Mouse (Mus musculus) forebrain, embryonic 16.5 days (tissue): ENCODE data around the gene Ikzf4. TPM values are rescaled to one million over a fixed set of nuclear protein-coding genes. Genes with fewer than 3 reads are reported as not detected.

ENCODE experiments used
- ATAC-seq: fragments of 200-750 bp; cut with Nextera tagmentation; 2 replicates; pipeline ENCODE4 v1.8.0; 2017; ENCODE audit warnings: mild to moderate bottlenecking, moderate library complexity
- H3K27ac ChIP-seq: fragments of 300-500 bp; sonication (generic); 2 replicates; pipeline ENCODE4 v1.5.1; 2014; ENCODE audit warnings: low read length, control low read depth
- H3K27me3 ChIP-seq: fragments of 300-500 bp; sonication (generic); replicated peaks from 2 replicates; pipeline ENCODE4 v1.6.1; 2014; ENCODE audit warnings: low read length; ENCODE audit not compliant: control insufficient read depth, insufficient read depth
- H3K36me3 ChIP-seq: fragments of 300-500 bp; sonication (generic); 2 replicates; pipeline ENCODE4 v1.6.1; 2014; ENCODE audit not compliant: control insufficient read depth, insufficient read depth
- H3K4me1 ChIP-seq: fragments of 300-500 bp; sonication (generic); replicated peaks from 2 replicates; pipeline ENCODE4 v1.6.1; 2014; ENCODE audit warnings: low read length; ENCODE audit not compliant: control insufficient read depth, insufficient read depth
- H3K4me2 ChIP-seq: fragments of 300-500 bp; sonication (generic); 2 replicates; pipeline ENCODE4 v1.6.1; 2014; ENCODE audit warnings: mild to moderate bottlenecking, low read length, control low read depth
- H3K4me3 ChIP-seq: fragments of 300-500 bp; sonication (generic); replicated peaks from 2 replicates; pipeline ENCODE4 v1.5.1; 2014; ENCODE audit warnings: mild to moderate bottlenecking, low read length, control low read depth
- H3K9ac ChIP-seq: fragments of 300-500 bp; sonication (generic); replicated peaks from 2 replicates; pipeline ENCODE4 v1.6.1; 2014; ENCODE audit warnings: low read depth, low read length, control low read depth
- H3K9me3 ChIP-seq: fragments of 300-500 bp; sonication (generic); 2 replicates; pipeline ENCODE4 v1.6.1; 2016; ENCODE audit warnings: low read length; ENCODE audit not compliant: control insufficient read depth
- WGBS: fragments of 180-500 bp; shearing (Covaris S2); extraction: QIAGEN DNeasy Blood & Tissue Kit; methylation state at CpG from one replicate; pipeline ENCODE4 v1.1.7; 2014; 5-methylcytosine and 5-hydroxymethylcytosine counted together
- polyA plus RNA-seq: library from polyadenylated mRNA; unstranded; fragments of >200 nt; fragmentation: Nextera tagmentation; extraction: Ambion mirVana; gene quantifications from 2 replicates; pipeline ENCODE4 v1.2.1, GENCODE M21; 2015

Ikzf4 gene
- polyA plus RNA-seq, 1 experiment from 2014 or later = 15.6 TPM

GRCm38 (mm10) chr10:128664808-128665207 is 19.0 kb upstream of the Ikzf4 start:
- ATAC-seq = no peak
- Histone ChIP-seq H3K27me3 (no peaks in the 10 kb centered on the region), H3K36me3 (no peaks in the 10 kb centered on the region), H3K4me3 (no peak overlapping the region), H3K27ac (no peak overlapping the region), H3K9me3 (no peaks in the 10 kb centered on the region), H3K9ac (no peak overlapping the region), H3K4me2 (no peak overlapping the region), H3K4me1 (peaks cover 8% of the 10 kb centered on the region)
- 84% methylated on average over 3 of the region's 3 CpGs for WGBS

DNA sequence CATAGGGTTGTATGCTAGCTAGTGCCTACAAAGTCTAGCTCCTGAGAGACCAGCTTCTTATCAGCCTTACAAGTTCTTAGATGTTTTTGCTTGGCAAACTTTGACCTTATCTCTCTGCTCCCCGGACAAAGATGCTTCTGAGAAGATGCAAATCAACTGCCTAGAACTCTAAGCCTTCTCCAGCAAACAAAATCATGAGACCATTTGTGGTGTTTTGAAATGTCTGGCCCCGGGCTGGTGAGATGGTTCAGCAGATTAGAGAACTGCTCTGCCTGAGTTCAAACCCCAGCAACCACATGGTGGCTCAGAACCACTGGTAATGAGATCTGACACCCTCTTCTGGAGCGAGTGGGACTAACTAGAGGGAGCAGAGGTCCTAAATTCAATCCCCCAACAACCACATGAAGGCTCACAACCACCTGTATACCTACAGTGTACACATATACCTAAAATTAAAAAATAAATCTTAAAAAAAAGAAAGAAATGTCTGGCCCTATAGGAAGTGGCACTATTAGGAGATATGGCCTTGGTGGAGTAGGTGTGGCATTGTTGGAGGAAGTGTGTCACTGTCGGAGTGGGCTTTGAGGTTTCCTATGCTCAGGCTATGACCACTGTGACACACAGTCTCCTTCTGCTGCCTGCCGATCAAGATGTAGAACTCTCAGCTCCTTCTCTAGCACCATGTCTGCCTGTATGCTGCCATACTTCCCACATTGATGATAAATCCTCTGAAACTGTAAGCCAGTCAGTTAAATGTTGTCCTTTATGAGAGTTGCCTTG is 17.8 kb upstream of the Ikzf4 start:
- H3K27me3 ChIP-seq = no peaks in the 10 kb centered on the region
- ATAC-seq = no peak
- whole genome bisulfite sequencing = 68% methylated on average over 5 of the region's 5 CpGs

DNA sequence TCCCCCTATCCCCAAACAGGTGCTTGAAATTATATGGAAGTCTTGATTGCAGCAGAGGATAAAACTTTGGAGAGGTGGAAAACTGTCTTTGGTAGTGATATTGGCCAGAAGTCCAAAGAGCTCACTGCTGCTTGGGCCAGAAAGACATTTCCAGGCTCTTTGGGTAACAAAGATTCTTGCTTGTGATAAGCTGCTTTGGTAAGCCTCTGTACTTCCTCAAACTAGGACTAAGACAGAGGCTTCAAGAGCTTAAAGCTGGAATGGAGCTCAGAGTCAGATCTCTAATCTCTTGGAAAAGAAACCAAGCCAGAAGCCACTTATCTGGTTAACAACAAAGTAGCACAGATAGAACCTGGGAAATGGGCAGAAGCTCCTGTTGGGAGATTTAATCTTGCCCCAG is 16.7 kb upstream of the Ikzf4 start:
- Histone ChIP-seq H3K4me3 (no peak overlapping the region), H3K36me3 (no peaks in the 10 kb centered on the region), H3K9ac (no peak overlapping the region), H3K4me2 (no peak overlapping the region), H3K9me3 (no peaks in the 10 kb centered on the region), H3K27me3 (no peaks in the 10 kb centered on the region), H3K27ac (no peak overlapping the region), H3K4me1 (no peaks in the 10 kb centered on the region)
- no peak for ATAC-seq

More for the DNA sequence above, 17.8 kb upstream of the Ikzf4 start:
- H3K9ac ChIP-seq = no peak overlapping the region
- no peak overlapping the region for H3K4me3 ChIP-seq
- no peak overlapping the region for H3K27ac ChIP-seq
- H3K4me1 ChIP-seq = peaks cover 5% of the 10 kb centered on the region
- no peaks in the 10 kb centered on the region for H3K36me3 ChIP-seq
- no peaks in the 10 kb centered on the region for H3K9me3 ChIP-seq
- H3K4me2 ChIP-seq = no peak overlapping the region

DNA sequence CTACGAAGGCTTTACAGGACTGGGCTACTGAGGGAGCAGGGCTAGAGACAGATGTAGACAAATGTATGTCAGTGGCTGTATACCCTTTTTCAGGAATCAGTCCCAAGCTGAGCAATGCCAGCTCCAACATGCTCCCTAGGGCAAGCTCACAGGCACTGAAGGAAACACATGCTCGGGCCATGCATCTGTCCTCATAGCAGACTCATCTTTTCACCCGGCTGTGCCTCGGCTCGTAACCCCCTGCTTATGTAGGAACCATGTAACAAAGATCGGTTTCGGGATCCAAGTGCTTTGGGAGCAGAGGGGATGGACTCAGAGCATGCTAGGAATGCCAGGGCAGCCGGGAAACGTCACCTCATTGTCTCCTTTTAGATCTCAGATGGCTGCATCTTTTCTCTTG is 13.7 kb upstream of the Ikzf4 start:
- H3K4me1 ChIP-seq = no peaks in the 10 kb centered on the region
- H3K9me3 ChIP-seq = no peaks in the 10 kb centered on the region
- no peak overlapping the region for H3K27ac ChIP-seq
- H3K4me2 ChIP-seq = no peak overlapping the region
- no peaks in the 10 kb centered on the region for H3K36me3 ChIP-seq
- H3K4me3 ChIP-seq = no peak overlapping the region
- 67% methylated on average over 9 of the region's 9 CpGs for WGBS
- ATAC-seq = no peak
- H3K9ac ChIP-seq = no peak overlapping the region
- H3K27me3 ChIP-seq = no peaks in the 10 kb centered on the region

- Histone ChIP-seq H3K9me3 (no peaks in the 10 kb centered on the region), H3K4me1 (no peaks in the 10 kb centered on the region), H3K27ac (no peak overlapping the region), H3K4me2 (no peak overlapping the region), H3K4me3 (no peak overlapping the region), H3K27me3 (no peaks in the 10 kb centered on the region), H3K36me3 (no peaks in the 10 kb centered on the region), H3K9ac (no peak overlapping the region)
- no peak for ATAC-seq
- WGBS = 63% methylated on average over 9 of the region's 9 CpGs
These were observed 12.1 kb upstream of the Ikzf4 start for GRCm38 (mm10) chr10:128657844-128658243.

- no peaks in the 10 kb centered on the region for H3K27me3 ChIP-seq
- no peaks in the 10 kb centered on the region for H3K9me3 ChIP-seq
- no peak overlapping the region for H3K4me3 ChIP-seq
- 94% methylated on average over 1 of the region's 1 CpGs for WGBS
- H3K9ac ChIP-seq = no peak overlapping the region
- ATAC-seq = no peak
- no peaks in the 10 kb centered on the region for H3K36me3 ChIP-seq
- no peak overlapping the region for H3K27ac ChIP-seq
- H3K4me2 ChIP-seq = no peak overlapping the region
- no peaks in the 10 kb centered on the region for H3K4me1 ChIP-seq
These were observed 10.9 kb upstream of the Ikzf4 start for GRCm38 (mm10) chr10:128656731-128657130.

DNA sequence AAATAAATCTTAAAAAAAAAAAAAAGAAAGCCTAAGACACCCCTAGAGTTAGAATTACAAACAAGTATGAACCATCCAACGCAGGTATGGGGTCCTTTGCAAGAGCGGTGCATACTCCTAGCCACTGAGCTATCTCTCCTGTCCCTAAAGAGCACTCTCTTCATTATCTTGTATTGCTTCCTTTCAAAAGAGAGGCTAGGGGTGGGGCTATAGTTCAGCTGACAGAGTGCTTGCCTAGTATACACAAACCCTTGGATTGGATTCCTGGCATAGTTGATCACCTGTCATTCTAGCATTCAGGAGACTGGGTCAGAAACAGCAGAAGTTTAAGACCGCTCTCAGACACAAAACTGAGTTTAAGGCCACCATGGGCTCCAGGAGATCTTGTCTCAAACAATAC is 9.5 kb upstream of the Ikzf4 start:
- WGBS = 95% methylated on average over 3 of the region's 3 CpGs
- Histone ChIP-seq H3K27me3 (no peaks in the 10 kb centered on the region), H3K4me3 (no peak overlapping the region), H3K4me1 (no peaks in the 10 kb centered on the region), H3K9me3 (no peaks in the 10 kb centered on the region), H3K9ac (no peak overlapping the region), H3K27ac (no peak overlapping the region), H3K36me3 (no peaks in the 10 kb centered on the region), H3K4me2 (no peak overlapping the region)
- no peak for ATAC-seq

- Histone ChIP-seq H3K36me3 (no peaks in the 10 kb centered on the region), H3K4me1 (no peaks in the 10 kb centered on the region), H3K4me3 (no peak overlapping the region), H3K27ac (no peak overlapping the region), H3K27me3 (no peaks in the 10 kb centered on the region), H3K9ac (no peak overlapping the region), H3K9me3 (no peaks in the 10 kb centered on the region), H3K4me2 (no peak overlapping the region)
- WGBS = 73% methylated on average over 4 of the region's 4 CpGs
- no peak for ATAC-seq
These were observed 8.1 kb upstream of the Ikzf4 start for GRCm38 (mm10) chr10:128653866-128654265.

DNA sequence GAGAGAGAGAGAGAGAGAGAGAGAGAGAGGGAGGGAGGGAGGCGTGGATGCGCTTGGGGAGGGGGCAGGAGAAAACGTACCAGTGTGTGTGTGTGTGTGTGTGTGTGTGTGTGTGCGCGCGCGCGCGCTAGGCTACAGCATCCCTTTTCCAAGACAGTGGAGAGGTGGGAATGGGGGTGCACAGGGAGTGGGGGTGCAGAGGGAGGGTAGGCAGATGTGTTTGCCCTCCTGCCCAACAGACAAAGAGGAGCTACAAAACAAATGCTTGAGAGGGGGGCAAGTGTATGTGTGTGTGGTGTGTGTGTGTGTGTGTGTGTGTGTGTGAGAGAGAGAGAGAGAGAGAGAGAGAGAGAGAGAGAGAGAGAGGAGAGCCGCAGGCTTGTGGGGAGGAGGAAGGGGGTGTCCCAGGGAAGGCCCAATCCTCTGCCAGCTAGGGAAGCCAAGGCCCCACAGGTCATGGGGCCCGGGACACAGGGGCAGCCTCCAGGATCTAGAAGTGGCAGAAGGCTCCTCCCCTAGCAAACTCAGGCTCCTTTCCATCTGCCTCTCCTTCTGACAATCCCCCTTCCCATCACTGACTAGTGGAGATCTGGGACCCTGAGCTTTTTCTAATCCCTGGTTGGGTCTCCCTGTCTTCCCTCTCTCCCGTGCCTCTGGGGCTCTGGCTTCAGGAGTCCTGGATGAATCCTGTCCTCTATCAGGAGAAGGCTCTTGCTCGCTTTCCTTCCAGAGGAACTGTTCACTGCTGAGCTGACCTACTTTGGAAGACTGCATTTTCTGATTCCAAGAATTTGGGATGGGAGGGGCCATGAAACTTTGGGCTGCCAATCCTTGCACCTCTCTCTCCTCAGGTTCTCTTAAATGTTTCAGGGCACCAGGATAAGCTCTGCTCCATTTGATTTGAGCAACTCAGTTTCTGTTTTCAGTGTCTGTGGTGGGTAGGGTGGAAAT is 623 bp upstream of the Ikzf4 start:
- 9% methylated on average over 11 of the region's 13 CpGs for WGBS
- Histone ChIP-seq H3K27ac (peak overlapping the region; percentile 79), H3K27me3 (no peaks in the 10 kb centered on the region), H3K4me2 (peak overlapping the region; percentile 50), H3K36me3 (0 out of 2 replicates have a peak, but pooled peaks cover 3% of the 10 kb centered on the region), H3K9me3 (no peaks in the 10 kb centered on the region), H3K4me3 (peak overlapping the region; percentile 49), H3K9ac (peak overlapping the region; percentile 57), H3K4me1 (peaks cover 18% of the 10 kb centered on the region)
- ATAC-seq = peak; percentile 76
